Mouse (Mus musculus) intestine, postnatal 0 days (tissue): ENCODE measurements around the gene Ikzf3. TPM values are rescaled to one million over a fixed set of nuclear protein-coding genes. Genes with fewer than 3 reads are reported as not detected.

ENCODE experiments used
- ATAC-seq: fragments of 200-750 bp; cut with Nextera tagmentation; 2 replicates; pipeline ENCODE4 v1.8.0; 2017; ENCODE audit warnings: mild to moderate bottlenecking, moderate TSS enrichment, moderate library complexity
- H3K27ac ChIP-seq: fragments of 300-500 bp; sonication (generic); 2 replicates; pipeline ENCODE4 v1.5.1; 2014; ENCODE audit warnings: mild to moderate bottlenecking, low read depth, low read length, moderate library complexity
- H3K27me3 ChIP-seq: fragments of 300-500 bp; sonication (generic); replicated peaks from 2 replicates; pipeline ENCODE4 v1.6.1; 2014; ENCODE audit warnings: low read length, mixed read lengths; ENCODE audit not compliant: control insufficient read depth, insufficient read depth
- H3K36me3 ChIP-seq: fragments of 300-500 bp; sonication (generic); 2 replicates; pipeline ENCODE4 v1.6.1; 2014; ENCODE audit warnings: mild to moderate bottlenecking, moderate library complexity; ENCODE audit not compliant: control insufficient read depth, insufficient read depth
- H3K4me1 ChIP-seq: fragments of 300-500 bp; sonication (generic); replicated peaks from 2 replicates; pipeline ENCODE4 v1.6.1; 2014; ENCODE audit warnings: antibody characterized with exemption, low read length, mixed read lengths; ENCODE audit not compliant: control insufficient read depth, insufficient read depth
- H3K4me2 ChIP-seq: fragments of 300-500 bp; sonication (generic); replicated peaks from 2 replicates; pipeline ENCODE4 v1.6.1; 2014; ENCODE audit warnings: low read depth, mild to moderate bottlenecking, moderate library complexity
- H3K4me3 ChIP-seq: fragments of 300-500 bp; sonication (generic); 2 replicates; pipeline ENCODE4 v1.5.1; 2014; ENCODE audit warnings: low read depth, low read length
- H3K9ac ChIP-seq: fragments of 300-500 bp; sonication (generic); 2 replicates; pipeline ENCODE4 v1.6.1; 2014; ENCODE audit warnings: mild to moderate bottlenecking, low read depth, low read length
- H3K9me3 ChIP-seq: fragments of 300-500 bp; sonication (generic); 2 replicates; pipeline ENCODE4 v1.6.1; 2016; ENCODE audit warnings: mixed run types; ENCODE audit not compliant: control insufficient read depth
- CTCF ChIP-seq: sonication (generic); IDR thresholded peaks from 2 replicates; pipeline ENCODE4 v1.5.1; 2016; ENCODE audit warnings: low read depth, mild to moderate bottlenecking, control low read depth, antibody characterized with exemption, moderate library complexity
- WGBS: fragments of 180-500 bp; shearing (Covaris S2); extraction: QIAGEN DNeasy Blood & Tissue Kit; methylation state at CpG from one replicate; pipeline ENCODE4 v1.1.7; 2014; 5-methylcytosine and 5-hydroxymethylcytosine counted together
- polyA plus RNA-seq: library from polyadenylated mRNA; unstranded; fragments of >200 nt; fragmentation: Nextera tagmentation; extraction: Ambion mirVana; gene quantifications from 2 replicates; pipeline ENCODE4 v1.2.1, GENCODE M21; 2015

Gene Ikzf3
- polyA plus RNA-seq, 1 experiment from 2014 or later: 0.20 TPM

DNA sequence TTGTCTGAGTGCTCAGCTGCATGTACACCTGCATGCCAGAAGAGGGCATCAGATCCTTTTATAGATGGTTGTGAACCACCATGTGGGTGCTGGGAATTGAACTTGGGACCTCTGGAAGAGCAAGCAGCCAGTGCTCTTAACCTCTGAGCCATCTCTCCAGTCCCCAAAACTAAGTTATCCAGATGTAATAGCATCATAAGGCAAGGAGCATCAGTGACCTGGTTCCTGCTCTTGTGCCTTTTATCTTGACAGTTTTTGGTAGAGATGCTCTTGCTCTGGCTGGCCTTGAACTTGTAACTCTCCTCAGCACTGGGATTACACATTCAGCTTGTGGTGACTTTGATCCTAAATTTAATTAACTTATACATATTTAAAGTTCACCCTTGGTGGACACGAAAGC lies 102.1 kb downstream of the Ikzf3 start:
- WGBS: 96% methylated on average over 1 of the region's 1 CpGs
- TF ChIP-seq CTCF: no peak
- Histone ChIP-seq H3K36me3 (no peaks in the 10 kb centered on the region), H3K9me3 (no peaks in the 10 kb centered on the region), H3K9ac (no peak overlapping the region), H3K27ac (no peak overlapping the region), H3K4me2 (no peak overlapping the region), H3K27me3 (no peaks in the 10 kb centered on the region), H3K4me3 (no peak overlapping the region), H3K4me1 (no peaks in the 10 kb centered on the region)
- no peak for ATAC-seq

DNA sequence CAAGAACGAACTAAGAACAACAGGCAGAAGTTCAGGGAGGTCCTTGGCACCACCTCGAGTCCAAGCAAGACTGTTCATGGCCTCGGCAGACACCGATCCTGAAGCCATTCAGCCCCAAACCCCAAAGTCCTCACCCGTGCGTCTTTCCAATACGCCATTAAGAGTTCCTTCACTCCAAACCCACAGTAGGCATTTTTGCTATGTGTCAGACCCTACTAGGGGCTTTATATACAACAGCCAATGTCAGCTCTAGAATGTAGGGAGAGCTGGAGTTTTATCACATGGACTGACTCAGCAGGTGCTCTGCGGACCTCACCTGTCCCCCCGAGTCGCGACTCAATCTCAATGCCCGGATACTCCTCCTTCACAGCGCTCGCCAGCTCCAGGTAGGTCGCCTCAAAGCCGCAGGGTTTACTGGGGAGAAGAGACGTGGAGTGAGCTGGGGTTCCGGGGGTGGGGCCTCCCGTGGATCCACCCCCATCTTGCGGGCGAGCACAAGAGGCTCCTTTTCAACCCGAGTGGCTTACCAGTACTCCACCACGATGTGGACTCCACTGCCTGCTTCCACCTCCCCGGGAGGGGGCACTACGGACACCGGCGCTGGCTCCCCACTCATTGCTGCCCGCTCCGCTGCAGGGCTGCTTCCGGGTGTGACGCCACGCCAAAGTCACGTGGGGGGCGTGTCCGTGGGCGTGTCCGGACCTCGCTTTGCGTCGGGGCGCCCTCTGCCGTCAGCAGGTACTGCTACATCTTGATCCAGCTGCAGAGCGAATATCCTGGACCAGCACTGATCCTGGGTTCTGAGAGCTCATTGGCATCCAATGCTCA lies 107.3 kb downstream of the Ikzf3 start, which contains the start of gene Mien1:
Gene Mien1 (minus strand): TSS at position 661 of the 828 bp plus-strand sequence.
- H3K27me3 ChIP-seq: no peaks in the 10 kb centered on the region
- peak; percentile 99 for TF ChIP-seq CTCF
- peak within 1 kb of the TSS; percentile 78 for H3K27ac ChIP-seq
- H3K36me3 ChIP-seq: peaks cover 38% of the 10 kb centered on the region
- H3K9me3 ChIP-seq: no peaks in the 10 kb centered on the region
- peak within 1 kb of the TSS; percentile 57 for H3K4me3 ChIP-seq
- H3K4me1 ChIP-seq: no peaks in the 10 kb centered on the region
- ATAC-seq: peak; percentile 98
- WGBS: 2% methylated on average over 43 of the region's 43 CpGs
- peak within 1 kb of the TSS; percentile 80 for H3K4me2 ChIP-seq
- peak within 1 kb of the TSS; percentile 51; the same call in 1 of the 2 replicates for H3K9ac ChIP-seq

DNA sequence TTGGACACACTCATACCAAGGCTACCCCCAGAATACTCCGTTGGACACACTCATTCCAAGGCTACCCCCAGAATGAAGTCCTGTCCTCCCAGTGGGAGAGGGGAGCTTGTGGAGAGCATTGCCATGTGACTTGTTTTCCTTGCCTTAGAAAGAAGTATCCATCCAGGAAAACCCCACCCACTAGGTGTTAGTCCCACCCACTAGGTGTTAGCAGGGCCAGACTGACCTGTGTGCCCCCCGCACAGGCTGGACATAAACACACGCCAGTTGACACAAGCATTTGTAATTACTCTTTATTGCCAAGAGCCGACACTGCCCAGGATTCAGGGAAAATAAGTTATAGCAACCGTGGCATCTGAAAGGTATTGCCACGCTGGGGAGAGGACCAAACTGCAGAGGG lies 108.4 kb downstream of the Ikzf3 start:
- Histone ChIP-seq H3K9ac (0 out of 2 replicates have a peak overlapping the region, but pooled peaks have one; percentile 51), H3K4me3 (peak overlapping the region; percentile 57; the same call in 1 of the 2 replicates), H3K27me3 (no peaks in the 10 kb centered on the region), H3K4me2 (peak overlapping the region; percentile 80), H3K27ac (no peak overlapping the region), H3K36me3 (peaks cover 47% of the 10 kb centered on the region), H3K9me3 (no peaks in the 10 kb centered on the region), H3K4me1 (no peaks in the 10 kb centered on the region)
- no peak for ATAC-seq
- TF ChIP-seq CTCF: no peak
- WGBS: 58% methylated on average over 6 of the region's 6 CpGs

DNA sequence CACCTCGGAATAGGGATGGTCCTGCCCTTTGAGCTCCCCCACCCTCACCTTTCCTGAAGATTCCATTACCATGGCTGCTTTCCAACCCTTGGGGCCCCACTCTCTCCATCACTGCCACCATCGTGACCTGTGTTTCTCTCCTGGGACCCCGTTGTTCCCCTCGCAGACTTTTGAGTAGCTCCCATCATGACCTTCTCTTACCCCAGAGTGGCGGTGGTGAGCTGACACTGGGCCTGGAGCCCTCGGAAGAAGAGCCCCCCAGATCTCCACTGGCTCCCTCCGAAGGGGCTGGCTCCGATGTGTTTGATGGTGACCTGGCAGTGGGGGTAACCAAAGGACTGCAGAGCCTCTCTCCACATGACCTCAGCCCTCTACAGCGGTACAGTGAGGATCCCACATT lies 110.1 kb downstream of the Ikzf3 start:
- TF ChIP-seq CTCF: no peak
- 90% methylated on average over 9 of the region's 9 CpGs for WGBS
- ATAC-seq: no peak
- no peak overlapping the region for H3K9ac ChIP-seq
- no peak overlapping the region for H3K4me2 ChIP-seq
- H3K9me3 ChIP-seq: no peaks in the 10 kb centered on the region
- no peaks in the 10 kb centered on the region for H3K4me1 ChIP-seq
- H3K4me3 ChIP-seq: no peak overlapping the region
- no peak overlapping the region for H3K27ac ChIP-seq
- peaks cover 63% of the 10 kb centered on the region for H3K36me3 ChIP-seq
- H3K27me3 ChIP-seq: no peaks in the 10 kb centered on the region

DNA sequence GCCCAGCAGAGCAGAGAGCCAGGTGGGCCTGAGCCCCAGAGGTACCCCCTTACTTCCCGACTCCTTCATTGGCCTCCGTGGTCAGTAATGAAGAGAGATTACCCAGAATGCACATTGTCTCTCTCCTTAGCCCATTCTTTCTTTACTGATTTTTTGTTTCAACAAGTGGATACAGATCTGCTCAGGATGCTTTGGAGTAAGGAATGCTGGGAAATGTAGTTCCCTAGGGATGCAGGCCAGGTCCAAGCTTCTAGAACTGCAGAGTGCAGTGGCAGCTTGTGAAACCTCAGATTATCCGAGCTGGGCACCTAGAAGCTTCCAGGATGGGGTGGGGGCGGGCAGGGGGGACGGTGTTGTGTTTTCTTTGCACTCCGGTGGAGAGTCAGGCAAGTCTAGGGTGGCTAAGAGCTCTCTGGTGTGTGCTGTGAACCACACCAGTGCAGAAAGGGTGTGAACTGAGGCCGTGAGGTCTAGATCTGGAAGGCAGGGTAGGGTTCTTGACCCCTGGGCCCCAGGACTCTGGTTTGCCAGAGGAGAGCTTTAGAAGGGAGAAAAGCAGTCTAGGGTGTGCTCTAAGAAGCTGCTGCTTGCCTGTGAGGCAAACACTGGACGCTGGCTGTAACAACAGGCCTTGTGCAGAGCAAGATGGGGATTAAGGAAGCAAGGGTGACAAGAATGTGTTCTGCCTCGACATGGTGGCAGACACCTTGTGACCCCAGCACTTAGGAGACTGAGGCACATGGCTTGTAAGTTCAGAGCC lies 113.9 kb downstream of the Ikzf3 start:
- no peak overlapping the region for H3K4me3 ChIP-seq
- H3K36me3 ChIP-seq: peaks cover 96% of the 10 kb centered on the region
- H3K27me3 ChIP-seq: no peaks in the 10 kb centered on the region
- H3K4me2 ChIP-seq: no peak overlapping the region
- H3K9ac ChIP-seq: no peak overlapping the region
- TF ChIP-seq CTCF: no peak
- 83% methylated on average over 9 of the region's 9 CpGs for WGBS
- no peak for ATAC-seq
- H3K27ac ChIP-seq: no peak overlapping the region
- no peaks in the 10 kb centered on the region for H3K9me3 ChIP-seq
- 0 out of 2 replicates have a peak, but pooled peaks cover 1% of the 10 kb centered on the region for H3K4me1 ChIP-seq

DNA sequence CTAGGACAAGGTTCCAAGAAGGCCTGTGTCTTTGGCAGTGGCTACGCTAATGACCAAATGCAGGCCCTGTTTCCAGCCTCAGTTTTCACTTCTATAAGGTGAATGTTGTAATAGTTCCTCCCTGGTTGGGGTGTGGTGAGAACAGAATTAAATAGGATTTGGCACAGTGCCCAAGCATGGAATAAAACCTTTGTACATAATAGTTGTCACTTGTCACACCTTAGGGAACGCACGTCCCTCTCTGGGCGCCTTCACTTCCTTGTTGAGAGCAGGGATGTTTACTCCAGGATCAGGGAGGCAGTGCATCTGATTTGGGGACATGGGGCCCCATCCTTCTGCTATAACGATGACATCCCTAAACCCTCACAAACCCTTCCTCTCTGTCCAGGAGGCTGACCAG lies 117.4 kb downstream of the Ikzf3 start:
- no peak for TF ChIP-seq CTCF
- no peak overlapping the region for H3K9ac ChIP-seq
- peak; percentile 77 for ATAC-seq
- H3K27ac ChIP-seq: 0 out of 2 replicates have a peak overlapping the region, but pooled peaks have one; percentile 24
- no peaks in the 10 kb centered on the region for H3K27me3 ChIP-seq
- peak overlapping the region; percentile 18; the same call in 1 of the 2 replicates for H3K4me2 ChIP-seq
- H3K9me3 ChIP-seq: no peaks in the 10 kb centered on the region
- peaks cover 93% of the 10 kb centered on the region for H3K36me3 ChIP-seq
- 0 out of 2 replicates have a peak, but pooled peaks cover 5% of the 10 kb centered on the region for H3K4me1 ChIP-seq
- H3K4me3 ChIP-seq: no peak overlapping the region
- WGBS: 26% methylated on average over 5 of the region's 5 CpGs
